Mouse (Mus musculus) hindbrain, embryonic 16.5 days (tissue): Measurements from ENCODE around the gene Dscam. TPM values are rescaled to one million over a fixed set of nuclear protein-coding genes. Genes with fewer than 3 reads are reported as not detected.

Experiments used
- ATAC-seq: fragments of 200-750 bp; cut with Nextera tagmentation; 2 replicates; pipeline ENCODE4 v1.8.0; 2017; ENCODE audit warnings: moderate TSS enrichment, moderate library complexity
- H3K27ac ChIP-seq: fragments of 300-500 bp; sonication (generic); 2 replicates; pipeline ENCODE4 v1.5.1; 2014; ENCODE audit warnings: low read depth, mild to moderate bottlenecking, control low read depth, low read length, moderate library complexity
- H3K27me3 ChIP-seq: fragments of 300-500 bp; sonication (generic); replicated peaks from 2 replicates; pipeline ENCODE4 v1.6.1; 2014; ENCODE audit warnings: low read length; ENCODE audit not compliant: control insufficient read depth, insufficient read depth
- H3K36me3 ChIP-seq: fragments of 300-500 bp; sonication (generic); 2 replicates; pipeline ENCODE4 v1.6.1; 2014; ENCODE audit warnings: mild to moderate bottlenecking, low read length, moderate library complexity, mixed read lengths; ENCODE audit not compliant: control insufficient read depth, insufficient read depth
- H3K4me1 ChIP-seq: fragments of 300-500 bp; sonication (generic); 2 replicates; pipeline ENCODE4 v1.6.1; 2014; ENCODE audit warnings: low read depth, low read length; ENCODE audit not compliant: control insufficient read depth, insufficient read depth
- H3K4me2 ChIP-seq: fragments of 300-500 bp; sonication (generic); 2 replicates; pipeline ENCODE4 v1.6.1; 2014; ENCODE audit warnings: mild to moderate bottlenecking, low read length, control low read depth, moderate library complexity
- H3K4me3 ChIP-seq: fragments of 300-500 bp; sonication (generic); 2 replicates; pipeline ENCODE4 v1.5.1; 2014; ENCODE audit warnings: mild to moderate bottlenecking, low read length, control low read depth, moderate library complexity
- H3K9ac ChIP-seq: fragments of 300-500 bp; sonication (generic); 2 replicates; pipeline ENCODE4 v1.6.1; 2014; ENCODE audit warnings: low read depth, mild to moderate bottlenecking, control low read depth, low read length, moderate library complexity
- H3K9me3 ChIP-seq: fragments of 300-500 bp; sonication (generic); 2 replicates; pipeline ENCODE4 v1.6.1; 2014; ENCODE audit warnings: mild to moderate bottlenecking, low read length, moderate library complexity; ENCODE audit not compliant: control insufficient read depth
- WGBS: fragments of 180-500 bp; shearing (Covaris S2); extraction: QIAGEN DNeasy Blood & Tissue Kit; methylation state at CpG from one replicate; pipeline ENCODE4 v1.1.7; 2014; 5-methylcytosine and 5-hydroxymethylcytosine counted together
- polyA plus RNA-seq: library from polyadenylated mRNA; unstranded; fragments of >200 nt; fragmentation: Nextera tagmentation; extraction: Ambion mirVana; gene quantifications from 2 replicates; pipeline ENCODE4 v1.2.1, GENCODE M21; 2015

Gene Dscam
- polyA plus RNA-seq, 1 experiment from 2014 or later, result 13.1 TPM

GRCm38 (mm10) chr16:97003965-97004364 is 166.6 kb downstream of the Dscam start:
- ATAC-seq, result no peak
- H3K9ac ChIP-seq, result no peak overlapping the region
- no peaks in the 10 kb centered on the region for H3K9me3 ChIP-seq
- H3K4me2 ChIP-seq, result no peak overlapping the region
- 81% methylated on average over 1 of the region's 1 CpGs for WGBS
- no peaks in the 10 kb centered on the region for H3K36me3 ChIP-seq
- H3K4me1 ChIP-seq, result peaks cover 32% of the 10 kb centered on the region
- H3K27me3 ChIP-seq, result no peaks in the 10 kb centered on the region
- no peak overlapping the region for H3K4me3 ChIP-seq
- H3K27ac ChIP-seq, result no peak overlapping the region

- WGBS, result 44% methylated on average over 2 of the region's 2 CpGs
- Histone ChIP-seq H3K4me1 (peaks cover 26% of the 10 kb centered on the region), H3K4me2 (no peak overlapping the region), H3K9me3 (no peaks in the 10 kb centered on the region), H3K36me3 (no peaks in the 10 kb centered on the region), H3K27me3 (no peaks in the 10 kb centered on the region), H3K4me3 (no peak overlapping the region), H3K27ac (0 out of 2 replicates have a peak overlapping the region, but pooled peaks have one; percentile 2), H3K9ac (no peak overlapping the region)
- ATAC-seq, result no peak
Measured at GRCm38 (mm10) chr16:97002837-97003236, 167.7 kb downstream of the Dscam start.

- WGBS, result 46% methylated on average over 3 of the region's 3 CpGs
- Histone ChIP-seq H3K27ac (peak overlapping the region; percentile 60), H3K4me3 (no peak overlapping the region), H3K4me1 (peaks cover 20% of the 10 kb centered on the region), H3K9ac (peak overlapping the region; percentile 25; the same call in 1 of the 2 replicates), H3K9me3 (no peaks in the 10 kb centered on the region), H3K27me3 (no peaks in the 10 kb centered on the region), H3K36me3 (no peaks in the 10 kb centered on the region), H3K4me2 (no peak overlapping the region)
- ATAC-seq, result no peak
Measured at GRCm38 (mm10) chr16:97002189-97002588, 168.4 kb downstream of the Dscam start.

- no peaks in the 10 kb centered on the region for H3K9me3 ChIP-seq
- no peak overlapping the region for H3K4me2 ChIP-seq
- no peaks in the 10 kb centered on the region for H3K36me3 ChIP-seq
- H3K9ac ChIP-seq, result no peak overlapping the region
- ATAC-seq, result peak; percentile 86
- H3K4me1 ChIP-seq, result peaks cover under 1% of the 10 kb centered on the region
- no peaks in the 10 kb centered on the region for H3K27me3 ChIP-seq
- H3K27ac ChIP-seq, result no peak overlapping the region
- WGBS, result 43% methylated on average over 3 of the region's 3 CpGs
- H3K4me3 ChIP-seq, result no peak overlapping the region
Measured at GRCm38 (mm10) chr16:96996854-96997253, 173.7 kb downstream of the Dscam start.

- 84% methylated on average over 4 of the region's 4 CpGs for WGBS
- H3K27ac ChIP-seq, result no peak overlapping the region; the same call in 1 of the 2 replicates
- no peaks in the 10 kb centered on the region for H3K9me3 ChIP-seq
- H3K4me3 ChIP-seq, result no peak overlapping the region
- no peak for ATAC-seq
- H3K9ac ChIP-seq, result no peak overlapping the region
- H3K27me3 ChIP-seq, result no peaks in the 10 kb centered on the region
- no peaks in the 10 kb centered on the region for H3K36me3 ChIP-seq
- no peaks in the 10 kb centered on the region; the same call in 1 of the 2 replicates for H3K4me1 ChIP-seq
- no peak overlapping the region for H3K4me2 ChIP-seq
Measured at GRCm38 (mm10) chr16:96995858-96996257, 174.7 kb downstream of the Dscam start.

- no peak overlapping the region for H3K4me2 ChIP-seq
- WGBS, result 81% methylated on average over 2 of the region's 2 CpGs
- no peak overlapping the region for H3K4me3 ChIP-seq
- no peak for ATAC-seq
- H3K36me3 ChIP-seq, result no peaks in the 10 kb centered on the region
- no peaks in the 10 kb centered on the region for H3K27me3 ChIP-seq
- H3K4me1 ChIP-seq, result no peaks in the 10 kb centered on the region
- H3K9ac ChIP-seq, result no peak overlapping the region
- H3K9me3 ChIP-seq, result no peaks in the 10 kb centered on the region
- H3K27ac ChIP-seq, result no peak overlapping the region
Measured at GRCm38 (mm10) chr16:96987396-96987795, 183.2 kb downstream of the Dscam start.

GRCm38 (mm10) chr16:96973300-96973699 is 197.3 kb downstream of the Dscam start:
- Histone ChIP-seq H3K4me3 (no peak overlapping the region), H3K36me3 (no peaks in the 10 kb centered on the region), H3K9ac (no peak overlapping the region), H3K27ac (no peak overlapping the region), H3K27me3 (no peaks in the 10 kb centered on the region), H3K4me2 (no peak overlapping the region), H3K4me1 (peaks cover 2% of the 10 kb centered on the region; the same call in 1 of the 2 replicates), H3K9me3 (no peaks in the 10 kb centered on the region)
- 40% methylated on average over 7 of the region's 7 CpGs for WGBS
- ATAC-seq, result no peak

- no peak overlapping the region for H3K4me3 ChIP-seq
- WGBS, result 71% methylated on average over 4 of the region's 4 CpGs
- H3K4me1 ChIP-seq, result peaks cover 2% of the 10 kb centered on the region; the same call in 1 of the 2 replicates
- no peak overlapping the region for H3K9ac ChIP-seq
- ATAC-seq, result no peak
- H3K9me3 ChIP-seq, result no peaks in the 10 kb centered on the region
- H3K36me3 ChIP-seq, result no peaks in the 10 kb centered on the region
- H3K4me2 ChIP-seq, result no peak overlapping the region
- H3K27ac ChIP-seq, result no peak overlapping the region
- H3K27me3 ChIP-seq, result no peaks in the 10 kb centered on the region
Measured at GRCm38 (mm10) chr16:96971768-96972167, 198.8 kb downstream of the Dscam start.

GRCm38 (mm10) chr16:96970412-96970811 is 200.1 kb downstream of the Dscam start:
- ATAC-seq, result no peak
- H3K4me3 ChIP-seq, result no peak overlapping the region
- H3K4me2 ChIP-seq, result no peak overlapping the region
- 82% methylated on average over 2 of the region's 2 CpGs for WGBS
- H3K36me3 ChIP-seq, result no peaks in the 10 kb centered on the region
- peaks cover 2% of the 10 kb centered on the region; the same call in 1 of the 2 replicates for H3K4me1 ChIP-seq
- no peaks in the 10 kb centered on the region for H3K9me3 ChIP-seq
- H3K27ac ChIP-seq, result peak overlapping the region; percentile 76
- H3K27me3 ChIP-seq, result no peaks in the 10 kb centered on the region
- no peak overlapping the region for H3K9ac ChIP-seq

- Histone ChIP-seq H3K27me3 (no peaks in the 10 kb centered on the region), H3K4me1 (peaks cover 2% of the 10 kb centered on the region; the same call in 1 of the 2 replicates), H3K36me3 (no peaks in the 10 kb centered on the region), H3K4me3 (no peak overlapping the region), H3K9ac (no peak overlapping the region), H3K4me2 (0 out of 2 replicates have a peak overlapping the region, but pooled peaks have one; percentile 11), H3K27ac (peak overlapping the region; percentile 76), H3K9me3 (no peaks in the 10 kb centered on the region)
- ATAC-seq, result peak; percentile 94
- 66% methylated on average over 2 of the region's 2 CpGs for WGBS
Measured at GRCm38 (mm10) chr16:96969643-96970042, 200.9 kb downstream of the Dscam start.
